Mouse (Mus musculus): ENCODE measurements around the gene Arl6.

- TF ChIP-seq CHD2 (IDR thresholded peaks at IDR 0.05; ENCODE audit: low read depth, low read length) = no peak
- TF ChIP-seq ZNF384 (IDR thresholded peaks at IDR 0.05; ENCODE audit: low read depth, low read length) = no peak
Observed at GRCm38 (mm10) chr16:59570807-59571206, 68.4 kb downstream of the Arl6 start.

Measured in ES-E14 (cell line).